Mouse (Mus musculus) embryonic facial prominence, embryonic 11.5 days (tissue): Measurements from ENCODE around the gene Cmtm1. TPM values are rescaled to one million over a fixed set of nuclear protein-coding genes. Genes with fewer than 3 reads are reported as not detected.
"Not testable (repeated sequence)": the region's sequence is repeated elsewhere in the genome, so short reads cannot be mapped to it uniquely, and the experiment has no call there.

Experiments
- ATAC-seq: fragments of 200-750 bp; cut with Nextera tagmentation; replicated peaks from 2 replicates; pipeline ENCODE4 v1.8.0; 2017; ENCODE audit warnings: low read depth; ENCODE audit not compliant: insufficient number of reproducible peaks, low FRiP score, low TSS enrichment
- DNase-seq: peaks from one replicate; pipeline ENCODE4 v3.0.0-alpha.2; 2015; ENCODE audit warnings: low spot score
- H3K27ac ChIP-seq: fragments of 300-500 bp; sonication (generic); replicated peaks from 2 replicates; pipeline ENCODE4 v1.5.1; 2014; ENCODE audit warnings: mild to moderate bottlenecking, low read depth, low read length, control low read depth
- H3K27me3 ChIP-seq: fragments of 300-500 bp; sonication (generic); 2 replicates; pipeline ENCODE4 v1.6.1; 2014; ENCODE audit warnings: mild to moderate bottlenecking, low read length, moderate library complexity, mixed read lengths; ENCODE audit not compliant: control insufficient read depth, insufficient read depth
- H3K36me3 ChIP-seq: fragments of 300-500 bp; sonication (generic); replicated peaks from 2 replicates; pipeline ENCODE4 v1.6.1; 2014; ENCODE audit warnings: low read depth, mild to moderate bottlenecking, low read length, moderate library complexity, mixed read lengths; ENCODE audit not compliant: control insufficient read depth, insufficient read depth
- H3K4me1 ChIP-seq: fragments of 300-500 bp; sonication (generic); 2 replicates; pipeline ENCODE4 v1.6.1; 2014; ENCODE audit warnings: low read length, mixed read lengths; ENCODE audit not compliant: control insufficient read depth, insufficient read depth
- H3K4me2 ChIP-seq: fragments of 300-500 bp; sonication (generic); 2 replicates; pipeline ENCODE4 v1.6.1; 2014; ENCODE audit warnings: low read depth, mild to moderate bottlenecking, control low read depth, low read length, moderate library complexity
- H3K4me3 ChIP-seq: fragments of 300-500 bp; sonication (generic); 2 replicates; pipeline ENCODE4 v1.5.1; 2014; ENCODE audit warnings: low read depth, low read length, control low read depth
- H3K9ac ChIP-seq: fragments of 300-500 bp; sonication (generic); replicated peaks from 2 replicates; pipeline ENCODE4 v1.6.1; 2014; ENCODE audit warnings: mild to moderate bottlenecking, control low read depth, low read length
- H3K9me3 ChIP-seq: fragments of 300-500 bp; sonication (generic); replicated peaks from 2 replicates; pipeline ENCODE4 v1.6.1; 2016; ENCODE audit warnings: mild to moderate bottlenecking, low read length, inconsistent platforms, mixed read lengths; ENCODE audit not compliant: control insufficient read depth
- WGBS: fragments of 180-500 bp; shearing (Covaris S2); extraction: QIAGEN DNeasy Blood & Tissue Kit; methylation state at CpG from one replicate; pipeline ENCODE4 v1.1.7; 2014; 5-methylcytosine and 5-hydroxymethylcytosine counted together
- polyA plus RNA-seq: library from polyadenylated mRNA; unstranded; fragments of >200 nt; fragmentation: Nextera tagmentation; extraction: Ambion mirVana; gene quantifications from 2 replicates; pipeline ENCODE4 v1.2.1, GENCODE M21; 2014

Cmtm1 gene
- polyA plus RNA-seq, 1 experiment from 2014 or later, result not detected

GRCm38 (mm10) chr8:104264271-104264935, 45.5 kb downstream of the Cmtm1 start:
- DNase-seq, H3K4me2 ChIP-seq, ATAC-seq, H3K4me1 ChIP-seq, H3K27me3 ChIP-seq, H3K4me3 ChIP-seq, H3K9ac ChIP-seq, H3K27ac ChIP-seq, H3K9me3 ChIP-seq, H3K36me3 ChIP-seq: not testable (repeated sequence)
- WGBS, result 95% methylated on average over 20 of the region's 22 CpGs

GRCm38 (mm10) chr8:104261802-104262201, 48.1 kb downstream of the Cmtm1 start:
- H3K27me3 ChIP-seq, H3K4me3 ChIP-seq, H3K9me3 ChIP-seq, ATAC-seq, DNase-seq, H3K9ac ChIP-seq, H3K36me3 ChIP-seq, H3K27ac ChIP-seq, H3K4me1 ChIP-seq, H3K4me2 ChIP-seq: not testable (repeated sequence)
- WGBS, result 96% methylated on average over 5 of the region's 5 CpGs

- Histone ChIP-seq H3K9me3 (no peaks in the 10 kb centered on the region), H3K4me3 (no peak overlapping the region), H3K36me3 (no peaks in the 10 kb centered on the region), H3K9ac (no peak overlapping the region), H3K4me2 (no peak overlapping the region), H3K27me3 (no peaks in the 10 kb centered on the region), H3K4me1 (no peaks in the 10 kb centered on the region), H3K27ac (no peak overlapping the region)
- ATAC-seq (no peak), DNase-seq (peak; percentile 23)
- 82% methylated on average over 3 of the region's 3 CpGs for WGBS
Observed at GRCm38 (mm10) chr8:104253016-104253415, 56.9 kb downstream of the Cmtm1 start.

- no peaks in the 10 kb centered on the region; the same call in 1 of the 2 replicates for H3K4me1 ChIP-seq
- 0% methylated on average over 7 of the region's 7 CpGs for WGBS
- ATAC-seq (peak; percentile 20; the same call in 1 of the 2 replicates), DNase-seq (peak; percentile 54)
- no peak overlapping the region; the same call in 1 of the 2 replicates for H3K27ac ChIP-seq
- no peaks in the 10 kb centered on the region for H3K9me3 ChIP-seq
- H3K4me3 ChIP-seq, result peak overlapping the region; percentile 61
- peak overlapping the region; percentile 76 for H3K9ac ChIP-seq
- no peaks in the 10 kb centered on the region for H3K27me3 ChIP-seq
- H3K4me2 ChIP-seq, result peak overlapping the region; percentile 68
- H3K36me3 ChIP-seq, result no peaks in the 10 kb centered on the region
Observed at GRCm38 (mm10) chr8:104251461-104251860, 58.5 kb downstream of the Cmtm1 start.

GRCm38 (mm10) chr8:104250439-104251367, 59.2 kb downstream of the Cmtm1 start, which contains the start of gene Cklf:
Gene Cklf (plus strand): TSS chr8:104250861.
- Histone ChIP-seq H3K4me1 (no peaks in the 10 kb centered on the region; the same call in 1 of the 2 replicates), H3K9me3 (no peaks in the 10 kb centered on the region), H3K27ac (peak within 1 kb of the TSS; percentile 77), H3K36me3 (no peaks in the 10 kb centered on the region), H3K27me3 (no peaks in the 10 kb centered on the region), H3K4me2 (peak within 1 kb of the TSS; percentile 68), H3K4me3 (peak within 1 kb of the TSS; percentile 61), H3K9ac (peak within 1 kb of the TSS; percentile 76)
- 3% methylated on average over 41 of the region's 41 CpGs for WGBS
- ATAC-seq (peak; percentile 90), DNase-seq (peak; percentile 95)

GRCm38 (mm10) chr8:104249442-104249996, 60.4 kb downstream of the Cmtm1 start:
- no peak overlapping the region for H3K27ac ChIP-seq
- ATAC-seq (no peak), DNase-seq (no peak)
- 84% methylated on average over 7 of the region's 7 CpGs for WGBS
- no peak overlapping the region for H3K4me3 ChIP-seq
- no peaks in the 10 kb centered on the region; the same call in 1 of the 2 replicates for H3K4me1 ChIP-seq
- H3K9ac ChIP-seq, result no peak overlapping the region
- H3K36me3 ChIP-seq, result no peaks in the 10 kb centered on the region; the same call in 1 of the 2 replicates
- H3K4me2 ChIP-seq, result no peak overlapping the region
- no peaks in the 10 kb centered on the region for H3K27me3 ChIP-seq
- H3K9me3 ChIP-seq, result no peaks in the 10 kb centered on the region

GRCm38 (mm10) chr8:104248276-104248675, 61.7 kb downstream of the Cmtm1 start, which contains the start of gene Tk2:
Gene Tk2 (minus strand): TSS chr8:104248558.
- Histone ChIP-seq H3K36me3 (no peaks in the 10 kb centered on the region; the same call in 1 of the 2 replicates), H3K9ac (peak within 1 kb of the TSS; percentile 80), H3K4me3 (peak within 1 kb of the TSS; percentile 86), H3K27ac (no peak within 1 kb of the TSS), H3K4me1 (no peaks in the 10 kb centered on the region; the same call in 1 of the 2 replicates), H3K27me3 (no peaks in the 10 kb centered on the region), H3K9me3 (no peaks in the 10 kb centered on the region), H3K4me2 (peak within 1 kb of the TSS; percentile 68)
- under 1% methylated on average over 28 of the region's 28 CpGs for WGBS
- ATAC-seq (peak; percentile 78), DNase-seq (peak; percentile 86)
